Mouse (Mus musculus) lung, adult 2 months (tissue): ENCODE results near the gene Camta1. TPM values are rescaled to one million over a fixed set of nuclear protein-coding genes. Genes with fewer than 3 reads are reported as not detected.

Experiments used
- DNase-seq: peaks from one replicate; pipeline ENCODE4 v3.0.0; 2022
- H3K4me1 ChIP-seq: fragments of 200-500 bp; 2 replicates; pipeline ENCODE4 v1.6.1; 2011; ENCODE audit warnings: low read length; ENCODE audit not compliant: control insufficient read depth, insufficient read depth
- H3K4me3 ChIP-seq: fragments of 200-500 bp; replicated peaks from 2 replicates; pipeline ENCODE3; 2011; ENCODE audit warnings: low read depth, mild to moderate bottlenecking, control low read depth, low read length; ENCODE audit errors: extremely low read depth
- CTCF ChIP-seq: fragments of 200-500 bp; IDR thresholded peaks from 2 replicates; pipeline ENCODE4 v1.5.1; 2011; ENCODE audit warnings: mild to moderate bottlenecking, low read length, control low read depth; ENCODE audit not compliant: insufficient read depth
- POLR2A ChIP-seq: fragments of 200-500 bp; IDR thresholded peaks from 2 replicates; pipeline ENCODE4 v1.6.1; 2011; ENCODE audit warnings: low read depth, mild to moderate bottlenecking, control low read depth, low read length, borderline replicate concordance; ENCODE audit errors: extremely low read depth
- WGBS: fragments of 180-500 bp; shearing (Covaris S2); methylation state at CpG from one replicate; pipeline ENCODE4 v1.1.7; 2018; 5-methylcytosine and 5-hydroxymethylcytosine counted together
- polyA plus RNA-seq: library from polyadenylated mRNA; depleted of rRNA; stranded (reverse); fragments of >200 nt; gene quantifications from 2 replicates; pipeline ENCODE4 v1.2.3, GENCODE M21; 2012

Gene Camta1
- polyA plus RNA-seq, 1 experiment = 10.4 TPM

DNA sequence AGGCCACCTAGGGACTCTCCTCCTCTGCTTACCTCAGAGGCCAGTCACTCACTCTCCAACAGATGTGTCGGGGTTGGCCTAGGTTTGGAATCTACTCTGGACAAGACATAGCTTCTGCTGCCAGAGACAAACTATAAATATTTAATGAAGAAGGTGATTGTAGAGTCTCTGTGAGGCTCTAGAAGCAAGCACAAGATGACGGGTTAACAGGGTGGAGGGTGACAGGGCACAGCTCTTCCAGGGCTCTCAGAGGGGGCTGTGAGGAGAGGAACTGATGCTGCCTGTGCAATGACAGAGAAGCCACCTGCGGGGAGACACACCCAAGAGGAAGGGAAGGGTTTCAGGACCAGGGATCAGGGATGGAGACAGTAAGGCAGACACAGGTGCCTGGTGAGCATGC, 682.0 kb downstream of the Camta1 start:
- DNase-seq = no peak
- H3K4me1 ChIP-seq = peaks cover 13% of the 10 kb centered on the region
- 28% methylated on average over 3 of the region's 3 CpGs for WGBS
- no peak for TF ChIP-seq POLR2A
- no peak for TF ChIP-seq CTCF
- H3K4me3 ChIP-seq = no peak overlapping the region

DNA sequence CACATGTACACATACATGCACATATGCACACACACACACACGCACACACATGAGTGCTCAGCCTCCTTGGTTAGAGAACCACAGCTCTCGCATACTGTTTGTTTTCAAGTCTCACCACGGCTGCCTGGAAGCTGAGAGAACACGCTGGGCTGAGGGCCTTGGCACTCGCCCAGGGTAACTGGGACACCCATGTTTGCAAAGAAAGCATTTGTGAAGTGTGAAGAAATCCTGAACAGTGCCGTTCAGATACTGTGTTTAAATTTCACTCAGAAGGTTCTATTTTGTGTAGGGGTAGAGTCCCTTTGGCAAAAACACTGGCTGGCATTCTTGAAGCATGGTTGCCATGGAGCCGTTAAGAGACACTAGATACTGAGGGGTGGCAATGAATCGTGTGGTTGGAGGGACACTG, 682.7 kb downstream of the Camta1 start:
- DNase-seq = peak; percentile 44
- WGBS = 36% methylated on average over 8 of the region's 8 CpGs
- no peak for TF ChIP-seq POLR2A
- no peak for TF ChIP-seq CTCF
- Histone ChIP-seq H3K4me3 (no peak overlapping the region), H3K4me1 (peaks cover 13% of the 10 kb centered on the region)

DNA sequence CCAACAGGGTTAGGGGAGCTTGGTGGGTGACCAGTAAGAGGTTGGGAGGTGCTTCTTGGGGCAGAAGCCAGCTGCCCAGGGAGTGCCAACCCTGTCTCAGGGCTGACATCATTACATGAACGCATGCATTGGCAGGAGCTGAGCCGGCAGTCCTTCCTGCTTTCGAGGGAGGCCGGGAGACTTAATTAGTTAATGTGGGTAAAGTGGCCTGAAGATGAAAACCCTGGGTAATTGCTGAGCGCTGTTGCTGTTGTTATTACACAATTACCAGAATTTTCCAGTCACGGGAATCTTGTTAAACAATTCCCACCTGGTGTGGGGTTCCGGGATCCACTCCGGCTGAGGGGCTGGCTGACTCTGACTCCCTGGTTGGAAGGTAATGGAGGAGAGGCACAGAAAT, 689.1 kb downstream of the Camta1 start:
- no peak for DNase-seq
- WGBS = 72% methylated on average over 8 of the region's 8 CpGs
- no peak for TF ChIP-seq POLR2A
- Histone ChIP-seq H3K4me1 (no peaks in the 10 kb centered on the region), H3K4me3 (no peak overlapping the region)

DNA sequence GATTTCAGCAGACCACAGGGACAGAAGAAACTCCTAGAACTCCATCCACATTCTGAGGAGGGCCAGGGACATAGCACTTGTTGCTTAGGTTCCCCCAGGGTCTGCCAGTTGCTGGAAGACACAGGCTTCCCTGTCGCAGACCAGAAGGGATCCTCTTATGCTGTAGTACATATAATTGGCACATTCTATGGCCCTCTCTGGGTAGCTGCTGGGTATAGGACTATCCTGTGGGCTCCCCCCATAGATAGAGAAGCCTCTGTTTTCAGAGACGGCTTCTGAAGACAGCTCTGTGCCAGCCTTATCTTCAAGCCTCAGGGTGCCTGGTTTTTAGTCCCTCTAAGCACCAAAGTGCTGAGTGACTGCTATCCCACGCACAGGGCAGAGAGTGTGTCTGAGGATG, 690.6 kb downstream of the Camta1 start:
- Histone ChIP-seq H3K4me3 (no peak overlapping the region), H3K4me1 (peaks cover 3% of the 10 kb centered on the region)
- WGBS = 81% methylated on average over 3 of the region's 3 CpGs
- TF ChIP-seq CTCF (no peak), POLR2A (no peak)
- DNase-seq = no peak

DNA sequence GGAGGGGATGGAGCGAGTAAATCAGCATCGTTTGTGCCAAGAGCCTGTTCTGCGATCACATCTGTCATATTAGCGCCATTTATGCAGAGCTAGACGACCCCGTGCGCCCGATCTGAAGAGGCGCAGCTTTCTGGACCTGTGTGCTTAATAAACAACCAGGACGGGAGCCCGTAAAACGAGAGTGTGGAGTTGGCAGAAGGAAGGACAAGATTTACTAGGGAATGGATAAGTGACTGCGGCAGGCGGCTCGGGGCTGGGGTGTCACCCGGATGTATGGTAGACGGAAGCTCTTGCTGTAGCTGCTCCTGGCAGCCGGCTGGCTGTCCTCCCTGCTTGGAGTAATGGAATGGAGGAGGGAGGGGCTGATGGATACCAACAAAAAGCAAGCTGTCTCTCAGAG, 691.0 kb downstream of the Camta1 start:
- no peak for DNase-seq
- Histone ChIP-seq H3K4me3 (no peak overlapping the region), H3K4me1 (peaks cover 7% of the 10 kb centered on the region)
- no peak for TF ChIP-seq CTCF
- TF ChIP-seq POLR2A = no peak
- WGBS = 35% methylated on average over 18 of the region's 18 CpGs

DNA sequence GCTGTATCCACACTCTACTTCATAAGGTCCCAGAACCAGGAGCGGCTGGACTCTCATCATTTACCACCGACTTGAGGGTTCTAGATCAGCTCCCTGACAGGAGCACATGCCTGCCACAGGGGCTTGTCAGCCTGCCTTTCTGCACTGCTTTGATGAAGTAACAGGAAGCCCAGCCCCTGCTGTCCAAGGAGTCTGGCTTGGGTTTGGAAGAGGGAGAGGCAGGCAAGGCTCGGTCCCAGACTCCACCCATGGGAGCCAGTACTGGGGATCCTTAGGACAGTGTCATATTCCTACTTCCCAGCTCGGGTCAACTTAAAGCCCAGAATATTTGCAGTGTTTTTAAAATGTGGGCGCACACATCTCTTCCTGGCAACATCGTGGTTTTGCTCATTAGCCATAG, 694.7 kb downstream of the Camta1 start:
- TF ChIP-seq POLR2A (no peak), CTCF (no peak)
- no peak for DNase-seq

DNA sequence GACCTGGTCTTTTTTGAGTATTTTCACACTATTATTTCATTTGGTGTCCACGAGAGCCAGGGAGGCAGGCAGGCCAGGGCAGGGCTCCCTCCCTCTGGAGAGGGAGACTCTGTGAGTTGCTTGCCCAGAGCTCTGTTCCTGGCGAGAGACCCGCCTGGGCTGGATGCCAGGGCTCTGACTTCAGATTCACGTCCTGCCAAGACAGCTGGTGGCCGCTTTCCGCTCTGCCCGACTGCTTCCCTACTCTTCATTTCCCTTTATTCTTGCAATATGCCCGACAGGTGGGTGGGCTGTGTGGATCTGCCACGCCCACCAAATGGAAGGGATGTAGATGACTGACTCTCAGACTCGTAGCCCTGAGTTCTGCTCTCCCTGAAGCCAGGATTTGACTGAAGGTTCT, 696.1 kb downstream of the Camta1 start:
- Histone ChIP-seq H3K4me3 (no peak overlapping the region), H3K4me1 (peaks cover 8% of the 10 kb centered on the region)
- peak; percentile 71 for DNase-seq
- 6% methylated on average over 10 of the region's 10 CpGs for WGBS
- TF ChIP-seq CTCF = no peak
- TF ChIP-seq POLR2A = no peak

More for the DNA sequence above, 694.7 kb downstream of the Camta1 start:
- no peak overlapping the region for H3K4me3 ChIP-seq
- WGBS = 69% methylated on average over 6 of the region's 6 CpGs
- peaks cover 8% of the 10 kb centered on the region for H3K4me1 ChIP-seq

DNA sequence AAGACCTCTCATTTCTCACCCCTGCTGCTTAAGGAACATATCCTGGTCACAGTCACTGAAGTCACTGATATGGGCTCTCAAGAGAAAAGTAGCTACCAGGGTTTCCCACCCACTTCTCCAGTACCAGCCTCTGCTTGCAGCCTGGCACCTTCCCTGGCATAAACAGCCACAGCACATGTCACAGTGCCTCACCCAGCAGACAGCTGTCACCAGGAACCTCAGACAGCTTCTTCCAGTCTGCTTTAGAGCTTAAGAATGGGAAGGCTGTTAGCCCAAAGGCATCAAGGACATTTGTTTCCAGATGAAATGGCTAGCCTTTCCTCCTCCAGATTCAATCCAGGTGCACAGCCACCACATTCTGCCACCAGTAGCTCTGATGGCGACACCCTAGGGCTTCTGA, 697.4 kb downstream of the Camta1 start:
- H3K4me1 ChIP-seq = peaks cover 8% of the 10 kb centered on the region
- WGBS = 86% methylated on average over 1 of the region's 1 CpGs
- no peak for TF ChIP-seq POLR2A
- TF ChIP-seq CTCF = no peak
- H3K4me3 ChIP-seq = no peak overlapping the region
- no peak for DNase-seq

DNA sequence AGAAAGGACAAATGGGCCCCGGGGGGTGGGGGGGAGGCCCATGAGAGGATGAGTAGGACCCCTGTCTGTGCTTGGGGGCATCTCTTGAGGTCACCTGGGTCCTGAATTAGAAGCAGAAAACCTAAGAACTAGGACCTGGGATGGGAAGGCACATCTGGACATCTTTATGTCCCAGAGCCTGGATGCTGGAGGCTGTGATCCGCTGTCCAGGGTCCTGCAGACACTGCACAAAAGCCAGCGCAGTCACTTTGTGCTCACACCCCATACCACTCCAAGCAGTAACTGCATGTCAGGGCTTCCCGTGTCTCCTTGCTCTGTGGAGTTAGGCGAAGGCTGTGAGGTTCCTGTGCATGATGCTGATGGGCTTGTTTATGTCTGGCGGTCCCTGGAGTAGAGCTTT, 699.8 kb downstream of the Camta1 start:
- TF ChIP-seq POLR2A (no peak), CTCF (no peak)
- no peak for DNase-seq
- Histone ChIP-seq H3K4me1 (peaks cover 7% of the 10 kb centered on the region), H3K4me3 (no peak overlapping the region)
- WGBS = 44% methylated on average over 6 of the region's 6 CpGs

DNA sequence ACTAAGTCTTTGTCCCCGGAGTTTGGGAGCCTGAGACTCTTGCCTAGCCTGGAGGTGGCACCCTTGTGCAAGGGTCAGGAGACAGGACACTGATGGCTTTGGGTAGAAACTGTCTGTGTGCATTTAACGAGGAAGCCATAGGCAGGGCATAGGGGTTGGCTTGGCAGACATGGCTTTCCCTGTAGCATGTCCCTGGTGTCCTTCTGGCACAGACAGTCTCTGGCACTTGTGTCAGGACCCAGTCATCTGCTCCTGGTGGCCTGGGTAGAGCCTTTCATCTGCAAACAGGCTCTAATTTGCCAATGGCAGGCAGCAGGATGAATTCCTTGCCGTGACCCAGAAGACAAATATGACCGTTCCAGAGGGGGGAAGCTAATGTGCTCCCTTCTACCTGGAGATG, 700.7 kb downstream of the Camta1 start:
- Histone ChIP-seq H3K4me1 (peaks cover 3% of the 10 kb centered on the region; the same call in 1 of the 2 replicates), H3K4me3 (no peak overlapping the region)
- TF ChIP-seq POLR2A (no peak), CTCF (no peak)
- WGBS = 55% methylated on average over 4 of the region's 4 CpGs
- no peak for DNase-seq

DNA sequence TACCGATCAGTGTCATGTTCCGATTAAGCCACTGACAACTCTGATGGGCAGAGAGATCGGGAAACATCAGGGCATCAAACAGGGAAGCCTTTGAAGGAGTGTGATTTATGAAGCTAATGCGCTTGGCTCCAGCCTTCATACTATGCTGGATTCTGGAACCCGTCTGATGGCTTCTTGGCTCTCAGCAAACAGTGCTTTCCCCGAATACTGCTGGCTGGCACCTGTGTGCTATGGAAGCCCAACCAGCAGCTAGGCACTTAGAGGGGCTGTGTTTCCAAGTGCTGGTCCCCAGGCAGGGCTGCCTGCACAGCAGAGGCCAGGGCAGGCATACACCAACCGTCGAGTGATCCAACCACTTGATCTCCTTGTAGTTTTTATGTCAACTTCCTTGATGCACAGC, 701.2 kb downstream of the Camta1 start:
- no peak overlapping the region for H3K4me3 ChIP-seq
- 48% methylated on average over 8 of the region's 8 CpGs for whole genome bisulfite sequencing
- no peak for DNase-seq
- TF ChIP-seq POLR2A (no peak), CTCF (no peak)
- no peaks in the 10 kb centered on the region for H3K4me1 ChIP-seq

DNA sequence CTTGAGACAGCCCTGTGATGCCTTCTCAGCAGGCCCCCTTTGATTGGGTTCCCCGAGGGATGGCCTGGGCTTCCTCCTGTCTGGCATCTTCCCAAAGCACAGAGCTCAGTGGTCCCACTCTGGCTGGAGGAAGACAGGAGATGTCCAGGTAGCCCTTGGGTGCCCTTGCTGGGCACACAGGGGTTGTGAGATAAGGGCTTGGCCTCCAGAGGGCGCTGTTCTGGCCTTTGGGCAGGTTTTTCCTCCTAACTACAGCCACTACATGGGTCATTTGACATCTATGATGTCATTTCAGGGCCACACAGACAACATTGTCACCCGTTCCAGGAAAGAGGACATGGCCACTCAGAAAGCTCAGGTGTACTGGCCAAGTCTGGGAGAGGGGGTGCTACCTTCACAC, 703.4 kb downstream of the Camta1 start:
- 50% methylated on average over 3 of the region's 3 CpGs for WGBS
- no peak overlapping the region for H3K4me3 ChIP-seq
- no peak for DNase-seq
- H3K4me1 ChIP-seq = no peaks in the 10 kb centered on the region
- peak; percentile 15; the same call in 1 of the 2 replicates for TF ChIP-seq CTCF
- TF ChIP-seq POLR2A = no peak
